Mouse (Mus musculus) E14TG2a.4 (cell line): ENCODE data around the gene Igfbp3.

Experiments
- H3K27me3 ChIP-seq: 2 replicates; pipeline ENCODE4 v1.6.1; 2014; ENCODE audit warnings: low read length, control low read depth; ENCODE audit not compliant: insufficient read depth
- H3K36me3 ChIP-seq: 2 replicates; pipeline ENCODE4 v1.6.1; 2014; ENCODE audit warnings: low read length, control low read depth; ENCODE audit not compliant: insufficient read depth
- H3K4me1 ChIP-seq: replicated peaks from 2 replicates; pipeline ENCODE4 v1.6.1; 2014; ENCODE audit warnings: low read depth, low read length, control low read depth
- H3K4me3 ChIP-seq: replicated peaks from 2 replicates; pipeline ENCODE4 v1.5.1; 2014; ENCODE audit warnings: mild to moderate bottlenecking, low read length
- H3K9me3 ChIP-seq: 2 replicates; pipeline ENCODE4 v1.6.1; 2014; ENCODE audit warnings: low read length, control low read depth
- CTCF ChIP-seq: conservative IDR thresholded peaks from 2 replicates; pipeline ENCODE4 v1.5.1; 2014; ENCODE audit warnings: low read length
- NANOG ChIP-seq: IDR thresholded peaks from 2 replicates; pipeline ENCODE4 v1.6.1; 2014; ENCODE audit warnings: borderline replicate concordance, low read length, mixed read lengths
- POU5F1 ChIP-seq: IDR thresholded peaks from 2 replicates; pipeline ENCODE4 v1.6.1; 2014; ENCODE audit warnings: low read length, borderline replicate concordance

The Igfbp3 gene

DNA sequence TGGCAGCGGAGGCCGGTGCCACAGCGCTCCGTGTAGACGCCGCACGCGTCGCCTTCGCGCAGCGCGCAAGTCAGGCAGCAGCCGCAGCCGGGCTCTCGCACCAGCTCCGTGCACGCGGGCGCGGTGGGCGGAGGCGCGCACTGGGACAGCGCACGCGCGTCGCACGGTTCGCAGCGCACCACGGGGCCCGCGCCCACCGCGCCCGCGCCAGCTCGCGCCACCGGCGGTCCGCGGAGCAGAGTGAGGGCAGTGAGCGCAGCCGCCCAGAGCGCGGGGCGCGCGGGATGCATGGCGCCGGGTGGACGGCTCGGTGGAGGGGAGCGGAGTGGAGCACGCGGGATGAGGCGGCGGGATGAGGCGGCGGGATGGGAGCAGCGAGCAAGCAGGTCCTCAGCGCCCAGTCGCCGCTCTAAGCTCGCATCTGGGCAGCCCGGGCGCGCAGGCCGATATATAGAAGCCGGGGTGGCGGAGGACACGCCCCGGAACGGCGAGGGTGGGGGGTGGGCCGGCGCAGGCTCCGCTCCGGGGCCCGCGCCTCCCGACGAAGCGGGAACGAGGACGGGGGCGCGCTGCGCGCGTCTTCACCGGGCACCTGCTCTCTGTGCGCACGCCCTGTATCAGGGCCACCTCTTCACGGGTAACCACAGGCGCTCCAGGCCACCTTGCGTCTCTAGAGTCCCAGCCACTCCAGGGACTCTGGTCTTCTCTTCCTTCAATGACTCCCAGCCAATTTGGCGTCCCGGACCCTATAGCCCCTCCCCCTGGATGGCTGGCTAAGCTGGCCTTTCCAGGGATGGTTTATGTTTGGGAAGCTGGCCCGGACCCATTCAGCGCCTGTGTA, at the start of gene Igfbp3:
TSS of gene Igfbp3 (minus strand) at position 423 of the 841 bp plus-strand sequence.
- TF ChIP-seq CTCF (no peak), POU5F1 (no peak), NANOG (no peak)
- peaks cover 26% of the 10 kb centered on the region; the same call in 1 of the 2 replicates for H3K9me3 ChIP-seq
- peaks cover 26% of the 10 kb centered on the region for H3K4me1 ChIP-seq
- peaks cover 14% of the 10 kb centered on the region for H3K36me3 ChIP-seq
- peaks cover 31% of the 10 kb centered on the region for H3K27me3 ChIP-seq
- H3K4me3 ChIP-seq, result peak within 1 kb of the TSS; percentile 84

DNA sequence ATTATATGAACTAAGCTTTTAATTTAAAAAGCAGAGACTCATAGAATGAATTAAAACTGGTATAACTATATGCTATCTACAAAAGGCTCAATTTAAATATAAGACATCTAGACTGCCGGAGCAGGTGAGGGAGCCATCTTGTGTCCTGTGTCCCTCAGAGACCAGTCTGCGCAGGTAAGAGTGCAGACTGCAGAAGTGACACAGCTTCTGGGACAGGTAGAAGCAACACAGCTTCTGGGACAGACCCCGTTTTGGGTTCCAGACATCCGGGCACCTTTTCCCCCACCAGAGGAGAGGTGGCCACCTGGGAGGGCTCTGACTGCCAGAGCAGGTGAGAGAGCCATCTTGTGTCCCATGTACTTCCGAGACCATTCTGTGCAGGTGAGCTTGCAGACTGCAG, 37.1 kb upstream of the Igfbp3 start:
- Histone ChIP-seq H3K4me1 (no peaks in the 10 kb centered on the region), H3K36me3 (no peaks in the 10 kb centered on the region), H3K27me3 (no peaks in the 10 kb centered on the region), H3K4me3 (no peak overlapping the region), H3K9me3 (peaks cover 63% of the 10 kb centered on the region)
- TF ChIP-seq CTCF (no peak), POU5F1 (no peak), NANOG (no peak)

DNA sequence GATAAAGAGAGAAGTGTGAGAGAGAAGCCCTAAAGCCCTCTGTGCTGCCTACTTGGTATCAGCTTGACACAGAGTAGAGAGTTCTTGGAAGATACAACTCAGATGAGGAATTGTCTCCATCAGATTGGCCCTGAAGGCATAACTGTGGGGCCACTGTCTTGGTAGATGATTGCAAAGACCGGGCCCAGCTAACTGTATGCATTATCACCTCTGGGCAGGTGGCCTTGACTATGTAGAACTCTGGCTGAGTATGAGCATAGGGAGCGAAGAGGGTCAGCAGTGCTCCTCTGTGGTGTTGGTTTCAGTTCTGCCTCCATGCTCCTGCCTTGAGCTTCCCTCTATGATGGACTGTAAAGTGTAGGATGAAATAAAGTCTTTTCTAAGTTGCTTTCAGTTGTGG, 36.7 kb upstream of the Igfbp3 start:
- Histone ChIP-seq H3K4me1 (no peaks in the 10 kb centered on the region), H3K4me3 (no peak overlapping the region), H3K27me3 (no peaks in the 10 kb centered on the region), H3K36me3 (no peaks in the 10 kb centered on the region), H3K9me3 (peaks cover 67% of the 10 kb centered on the region)
- TF ChIP-seq NANOG (no peak), POU5F1 (no peak), CTCF (no peak)

DNA sequence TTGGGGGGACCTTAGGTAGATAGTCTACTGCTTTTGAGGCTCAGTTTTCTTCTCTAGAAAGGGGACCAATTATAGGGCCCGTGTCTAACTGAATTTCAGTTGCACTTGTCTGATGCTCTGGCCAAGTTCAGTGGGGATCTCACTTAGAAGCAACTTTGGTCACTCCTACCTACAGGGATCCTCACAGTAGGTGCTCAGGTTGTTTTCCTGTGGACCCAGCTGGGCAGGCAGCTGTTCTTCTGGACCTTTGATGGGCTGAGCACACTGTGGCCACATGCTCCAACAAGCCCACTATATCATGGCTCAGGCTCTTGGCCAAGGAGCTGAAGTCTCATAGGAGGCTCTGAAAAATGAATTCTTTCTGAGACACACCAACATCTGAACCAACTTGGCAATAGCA, 31.1 kb upstream of the Igfbp3 start:
- TF ChIP-seq CTCF, result no peak
- TF ChIP-seq NANOG, result no peak
- TF ChIP-seq POU5F1, result no peak
- Histone ChIP-seq H3K27me3 (no peaks in the 10 kb centered on the region), H3K9me3 (peaks cover 95% of the 10 kb centered on the region), H3K4me1 (no peaks in the 10 kb centered on the region), H3K36me3 (no peaks in the 10 kb centered on the region), H3K4me3 (no peak overlapping the region)

DNA sequence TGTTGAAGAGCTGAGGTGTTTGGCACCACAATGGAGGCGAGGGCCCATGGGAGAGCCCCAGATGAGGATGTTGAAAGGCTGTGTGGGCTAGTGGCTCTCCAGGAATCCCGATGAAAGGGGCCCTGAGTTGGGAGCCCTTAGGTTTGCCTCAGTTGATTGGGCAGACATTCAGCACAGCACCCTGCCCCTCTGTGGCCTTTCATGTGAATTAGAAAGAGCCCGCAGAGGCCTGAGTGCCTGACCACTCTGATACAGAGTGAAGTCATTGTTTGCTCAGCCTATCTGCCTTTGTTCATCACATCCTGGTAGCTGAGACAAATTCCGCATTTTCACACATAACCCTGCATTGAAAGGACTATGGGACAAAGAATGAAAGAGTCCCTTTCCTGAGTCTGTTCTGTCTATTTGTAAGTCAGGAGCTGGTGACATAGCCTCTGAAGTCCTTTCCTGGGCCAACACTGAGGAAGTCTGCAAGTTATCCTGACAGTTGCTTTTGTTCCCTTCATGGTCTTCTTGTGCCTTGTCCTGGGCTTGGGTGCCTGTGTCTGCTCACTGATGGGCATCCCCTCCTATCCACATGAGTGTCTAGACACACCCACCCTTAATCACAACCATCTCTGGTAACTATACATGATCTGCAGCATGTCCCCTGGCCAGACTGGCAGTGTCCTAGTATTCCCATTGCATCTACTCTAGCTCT, 25.5 kb upstream of the Igfbp3 start:
- no peak for TF ChIP-seq CTCF
- no peak for TF ChIP-seq NANOG
- TF ChIP-seq POU5F1, result no peak
- H3K4me3 ChIP-seq, result no peak overlapping the region
- peaks cover 7% of the 10 kb centered on the region; the same call in 1 of the 2 replicates for H3K4me1 ChIP-seq

DNA sequence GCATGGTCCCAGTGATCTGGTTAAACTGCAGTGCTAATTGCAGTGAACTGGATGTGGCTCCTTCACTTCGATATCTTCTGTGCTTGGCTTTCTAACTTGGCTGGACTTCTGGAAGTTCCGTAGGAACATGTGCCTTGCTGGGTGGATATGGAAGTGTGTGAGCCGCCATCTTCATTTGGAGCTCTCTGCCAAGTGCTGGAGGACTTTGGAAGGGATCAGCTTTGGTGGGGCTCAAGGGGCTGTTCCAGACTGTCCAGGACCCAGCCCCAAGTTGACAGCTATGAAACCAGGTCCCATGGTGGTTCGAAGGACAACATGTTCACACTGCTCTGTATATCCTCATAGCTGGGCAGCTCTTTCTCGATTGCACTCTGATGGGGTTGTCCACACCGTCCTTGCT, 24.8 kb upstream of the Igfbp3 start:
- peaks cover 67% of the 10 kb centered on the region for H3K9me3 ChIP-seq
- H3K27me3 ChIP-seq, result no peaks in the 10 kb centered on the region
- H3K36me3 ChIP-seq, result no peaks in the 10 kb centered on the region
- no peak overlapping the region for H3K4me3 ChIP-seq
- TF ChIP-seq POU5F1 (no peak), NANOG (no peak), CTCF (no peak)
- peaks cover 7% of the 10 kb centered on the region; the same call in 1 of the 2 replicates for H3K4me1 ChIP-seq

More for the DNA sequence above, 25.5 kb upstream of the Igfbp3 start:
- H3K27me3 ChIP-seq, result no peaks in the 10 kb centered on the region
- H3K36me3 ChIP-seq, result no peaks in the 10 kb centered on the region
- H3K9me3 ChIP-seq, result peaks cover 73% of the 10 kb centered on the region

DNA sequence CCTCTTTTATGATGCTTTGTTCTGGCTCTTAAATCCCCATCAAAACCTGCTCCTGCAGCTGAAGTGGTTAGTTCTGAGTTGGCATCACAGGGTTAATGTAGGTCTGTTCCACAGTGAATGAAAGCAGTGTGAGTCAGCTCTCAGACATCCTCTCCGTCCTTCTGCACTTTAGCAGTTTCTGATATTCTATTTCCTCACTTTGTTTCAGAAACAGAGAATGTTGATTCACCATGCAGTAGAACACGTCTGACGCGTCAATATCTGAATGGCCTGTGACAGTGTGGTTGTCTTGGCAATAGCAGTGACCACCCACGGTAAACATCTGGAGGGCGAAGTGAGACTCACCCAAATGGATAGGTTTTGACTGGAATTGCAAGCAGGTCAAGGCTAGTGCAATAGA, 24.0 kb upstream of the Igfbp3 start:
- Histone ChIP-seq H3K4me3 (no peak overlapping the region), H3K36me3 (no peaks in the 10 kb centered on the region), H3K4me1 (peaks cover 7% of the 10 kb centered on the region; the same call in 1 of the 2 replicates), H3K27me3 (no peaks in the 10 kb centered on the region), H3K9me3 (peaks cover 59% of the 10 kb centered on the region)
- TF ChIP-seq CTCF (no peak), NANOG (no peak), POU5F1 (no peak)

DNA sequence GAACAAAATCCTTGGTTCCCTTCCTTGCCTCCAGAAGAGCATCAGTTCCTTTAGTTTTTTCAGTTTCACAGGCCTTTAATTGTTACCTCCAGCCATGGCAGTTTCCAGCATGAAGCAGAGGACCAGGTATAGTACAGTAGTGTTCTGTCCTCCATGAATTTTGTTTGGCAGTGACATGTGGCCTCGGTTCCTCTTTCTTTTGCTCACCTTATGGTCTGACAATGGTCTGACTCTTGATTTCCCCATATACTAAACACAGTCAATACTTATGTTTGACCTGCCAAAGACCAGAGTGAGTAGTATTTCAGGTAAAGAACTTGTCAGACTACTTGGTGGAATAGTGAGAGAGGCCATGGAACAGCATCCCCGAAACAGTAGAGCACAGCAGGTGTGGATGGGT, 23.0 kb upstream of the Igfbp3 start:
- Histone ChIP-seq H3K9me3 (peaks cover 49% of the 10 kb centered on the region), H3K4me1 (peaks cover 7% of the 10 kb centered on the region; the same call in 1 of the 2 replicates), H3K36me3 (no peaks in the 10 kb centered on the region), H3K4me3 (no peak overlapping the region), H3K27me3 (no peaks in the 10 kb centered on the region)
- TF ChIP-seq NANOG (no peak), CTCF (no peak), POU5F1 (no peak)

DNA sequence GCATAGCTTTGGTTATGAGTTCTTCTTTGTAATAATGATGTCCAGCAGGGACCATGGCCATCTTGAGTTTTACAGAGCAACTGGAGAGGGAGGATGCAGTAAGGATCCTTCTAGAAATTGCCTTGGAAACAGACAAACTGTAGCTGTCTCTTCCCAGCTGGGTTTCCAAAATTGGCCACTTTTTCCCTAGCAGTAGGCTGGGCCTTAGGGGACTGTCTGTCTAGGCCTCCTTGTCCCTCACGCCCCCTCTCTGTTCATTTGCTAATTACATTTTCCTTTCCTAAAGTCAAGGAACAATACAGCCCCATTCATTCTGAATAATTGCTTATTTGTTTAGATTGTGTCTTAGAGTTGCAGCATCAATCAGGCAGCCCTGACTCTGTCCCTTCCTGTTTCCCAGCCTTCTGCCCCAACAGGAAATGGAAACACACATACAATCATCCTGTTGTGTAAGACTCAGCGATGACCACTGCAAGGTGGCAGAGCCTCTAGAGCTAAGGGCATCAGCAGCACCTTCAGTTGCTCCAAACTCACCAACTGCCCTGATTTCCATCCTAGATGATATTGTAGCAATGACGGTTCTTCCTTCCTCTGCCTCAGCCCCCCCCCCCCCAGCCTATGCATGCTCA, 21.4 kb upstream of the Igfbp3 start:
- Histone ChIP-seq H3K4me1 (peaks cover 7% of the 10 kb centered on the region; the same call in 1 of the 2 replicates), H3K27me3 (no peaks in the 10 kb centered on the region), H3K4me3 (no peak overlapping the region), H3K36me3 (no peaks in the 10 kb centered on the region), H3K9me3 (peaks cover 32% of the 10 kb centered on the region)
- TF ChIP-seq POU5F1, result no peak
- no peak for TF ChIP-seq NANOG
- no peak for TF ChIP-seq CTCF
